Mouse (Mus musculus): ENCODE measurements at regions not wholly inside any gene's neighbourhood (a gene's known extent, or its start where the extent isn't known, plus 50 kb on each side); places are given as distances from the start of the nearest gene placed in this dataset.

- no peak for ATAC-seq (ENCODE audit: insufficient number of reproducible peaks, insufficient read depth, low FRiP score, low read depth)
- Histone ChIP-seq H3K9me3 (ENCODE audit: control insufficient read depth, low read depth, low read length) (no peaks in the 10 kb centered on the region), H3K4me2 (replicated peaks; ENCODE audit: low read depth, low read length) (no peak overlapping the region), H3K9ac (replicated peaks; ENCODE audit: low read depth, low read length) (no peak overlapping the region), H3K27ac (ENCODE audit: low read length) (no peak overlapping the region), H3K4me1 (ENCODE audit: control insufficient read depth, insufficient read depth, low read length) (no peaks in the 10 kb centered on the region), H3K27me3 (ENCODE audit: control insufficient read depth, insufficient read depth, low read length) (no peaks in the 10 kb centered on the region), H3K4me3 (ENCODE audit: low read depth, low read length) (no peak overlapping the region), H3K36me3 (ENCODE audit: control insufficient read depth, insufficient read depth, low read length) (no peaks in the 10 kb centered on the region)
- 80% methylated on average over 4 of the region's 4 CpGs for WGBS
Observed at GRCm38 (mm10) chr14:46313064-46313463, 66.2 kb upstream of the Gm15217 start.

- Histone ChIP-seq H3K9ac (replicated peaks; ENCODE audit: low read depth, low read length) (no peak overlapping the region), H3K4me3 (ENCODE audit: low read depth, low read length) (no peak overlapping the region), H3K36me3 (ENCODE audit: control insufficient read depth, insufficient read depth, low read length) (no peaks in the 10 kb centered on the region), H3K27me3 (ENCODE audit: control insufficient read depth, insufficient read depth, low read length) (no peaks in the 10 kb centered on the region), H3K9me3 (ENCODE audit: control insufficient read depth, low read depth, low read length) (no peaks in the 10 kb centered on the region), H3K4me2 (replicated peaks; ENCODE audit: low read depth, low read length) (no peak overlapping the region), H3K4me1 (ENCODE audit: control insufficient read depth, insufficient read depth, low read length) (no peaks in the 10 kb centered on the region), H3K27ac (ENCODE audit: low read length) (no peak overlapping the region)
- 83% methylated on average over 5 of the region's 5 CpGs for WGBS
- ATAC-seq (ENCODE audit: insufficient number of reproducible peaks, insufficient read depth, low FRiP score, low read depth) = no peak
Observed at GRCm38 (mm10) chr14:46316521-46316920, 62.7 kb upstream of the Gm15217 start.

- 57% methylated on average over 16 of the region's 16 CpGs for WGBS
Observed at GRCm38 (mm10) chr14:46317406-46318045, 61.7 kb upstream of the Gm15217 start.

GRCm38 (mm10) chr14:46328064-46328463, 51.1 kb upstream of the Gm15217 start:
- no peaks in the 10 kb centered on the region for H3K36me3 ChIP-seq (ENCODE audit: control insufficient read depth, insufficient read depth, low read length)
- no peak overlapping the region for H3K4me3 ChIP-seq (ENCODE audit: low read depth, low read length)
- ATAC-seq (ENCODE audit: insufficient number of reproducible peaks, insufficient read depth, low FRiP score, low read depth) = no peak
- H3K9me3 ChIP-seq (ENCODE audit: control insufficient read depth, low read depth, low read length) = no peaks in the 10 kb centered on the region
- 79% methylated on average over 3 of the region's 3 CpGs for WGBS
- H3K27me3 ChIP-seq (ENCODE audit: control insufficient read depth, insufficient read depth, low read length) = no peaks in the 10 kb centered on the region
- no peak overlapping the region for H3K27ac ChIP-seq (ENCODE audit: low read length)
- no peak overlapping the region for H3K9ac ChIP-seq (replicated peaks; ENCODE audit: low read depth, low read length)
- no peaks in the 10 kb centered on the region for H3K4me1 ChIP-seq (ENCODE audit: control insufficient read depth, insufficient read depth, low read length)
- no peak overlapping the region for H3K4me2 ChIP-seq (replicated peaks; ENCODE audit: low read depth, low read length)

More at GRCm38 (mm10) chr14:46317406-46318045, 61.7 kb upstream of the Gm15217 start:
- Histone ChIP-seq H3K4me2 (replicated peaks; ENCODE audit: low read depth, low read length) (no peak overlapping the region), H3K4me3 (ENCODE audit: low read depth, low read length) (no peak overlapping the region), H3K27ac (ENCODE audit: low read length) (no peak overlapping the region), H3K27me3 (ENCODE audit: control insufficient read depth, insufficient read depth, low read length) (no peaks in the 10 kb centered on the region), H3K36me3 (ENCODE audit: control insufficient read depth, insufficient read depth, low read length) (no peaks in the 10 kb centered on the region), H3K4me1 (ENCODE audit: control insufficient read depth, insufficient read depth, low read length) (no peaks in the 10 kb centered on the region), H3K9ac (replicated peaks; ENCODE audit: low read depth, low read length) (no peak overlapping the region), H3K9me3 (ENCODE audit: control insufficient read depth, low read depth, low read length) (no peaks in the 10 kb centered on the region)
- no peak for ATAC-seq (ENCODE audit: insufficient number of reproducible peaks, insufficient read depth, low FRiP score, low read depth)

Measured in stomach, embryonic 14.5 days (tissue).